Mouse (Mus musculus) liver, embryonic 15.5 days (tissue): Measurements from ENCODE around the gene Smg6. TPM values are rescaled to one million over a fixed set of nuclear protein-coding genes. Genes with fewer than 3 reads are reported as not detected.

Experiments
- ATAC-seq: fragments of 200-750 bp; cut with Nextera tagmentation; 2 replicates; pipeline ENCODE4 v1.8.0; 2017; ENCODE audit warnings: moderate number of reproducible peaks, mild to moderate bottlenecking, moderate library complexity; ENCODE audit not compliant: insufficient read depth
- H3K27ac ChIP-seq: fragments of 300-500 bp; sonication (generic); replicated peaks from 2 replicates; pipeline ENCODE4 v1.5.1; 2015; ENCODE audit warnings: mild to moderate bottlenecking, inconsistent platforms
- H3K27me3 ChIP-seq: fragments of 300-500 bp; sonication (generic); 2 replicates; pipeline ENCODE4 v1.6.1; 2015; ENCODE audit warnings: mild to moderate bottlenecking, inconsistent platforms
- H3K36me3 ChIP-seq: fragments of 300-500 bp; sonication (generic); replicated peaks from 2 replicates; pipeline ENCODE4 v1.6.1; 2015; ENCODE audit warnings: moderate library complexity, mild to moderate bottlenecking, inconsistent platforms
- H3K4me1 ChIP-seq: fragments of 300-500 bp; sonication (generic); replicated peaks from 2 replicates; pipeline ENCODE4 v1.6.1; 2015; ENCODE audit warnings: inconsistent platforms
- H3K4me2 ChIP-seq: fragments of 300-500 bp; sonication (generic); 2 replicates; pipeline ENCODE4 v1.6.1; 2015; ENCODE audit warnings: moderate library complexity, mild to moderate bottlenecking, inconsistent platforms
- H3K4me3 ChIP-seq: fragments of 300-500 bp; sonication (generic); replicated peaks from 2 replicates; pipeline ENCODE4 v1.5.1; 2015; ENCODE audit warnings: mild to moderate bottlenecking, inconsistent platforms
- H3K9ac ChIP-seq: fragments of 300-500 bp; sonication (generic); 2 replicates; pipeline ENCODE4 v1.6.1; 2015; ENCODE audit warnings: moderate library complexity, mild to moderate bottlenecking, inconsistent platforms
- H3K9me3 ChIP-seq: fragments of 300-500 bp; sonication (generic); replicated peaks from 2 replicates; pipeline ENCODE4 v1.6.1; 2016; ENCODE audit warnings: inconsistent platforms
- WGBS: fragments of 180-500 bp; shearing (Covaris S2); methylation state at CpG from one replicate; pipeline ENCODE4 v1.1.7; 2015; ENCODE audit warnings: mixed read lengths; ENCODE audit not compliant: insufficient replicate concordance; 5-methylcytosine and 5-hydroxymethylcytosine counted together
- polyA plus RNA-seq: library from polyadenylated mRNA; unstranded; fragments of >200 nt; fragmentation: Nextera tagmentation; extraction: Ambion mirVana; gene quantifications from 2 replicates; pipeline ENCODE4 v1.2.1, GENCODE M21; 2015

The Smg6 gene
- polyA plus RNA-seq, 1 experiment from 2014 or later: 4.5 TPM

DNA sequence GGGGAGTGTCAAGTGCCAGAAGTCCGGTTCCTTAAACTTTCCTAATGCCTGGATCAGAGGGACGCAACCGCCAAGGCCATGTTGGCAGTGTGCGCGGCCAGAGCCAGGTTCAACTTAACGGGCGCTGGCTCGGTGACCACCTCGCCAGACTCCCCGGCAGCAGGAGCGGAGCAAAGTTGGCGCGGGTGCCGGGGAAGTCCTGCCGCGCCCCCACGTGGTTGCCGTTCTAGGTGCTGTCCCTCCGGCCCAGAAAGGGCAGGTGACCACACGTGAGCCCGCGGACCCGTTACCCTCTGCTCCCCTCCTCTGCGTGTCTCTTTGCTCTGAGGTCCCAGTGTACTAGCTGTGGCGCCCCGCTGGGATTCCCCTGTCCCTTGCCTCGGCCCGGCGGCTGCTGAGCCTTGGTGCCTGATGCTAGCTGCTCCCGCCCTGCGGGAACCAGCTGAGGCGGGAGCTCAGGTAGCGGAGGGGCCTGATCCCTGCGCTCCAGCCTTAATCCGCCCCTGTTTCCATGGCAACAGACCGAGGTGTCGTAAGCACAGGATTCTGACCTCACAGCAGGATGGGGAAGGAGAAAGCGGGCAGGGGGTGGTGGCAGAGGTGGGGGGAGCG lies 269.3 kb downstream of the Smg6 start:
- H3K27ac ChIP-seq: no peak overlapping the region
- 2% methylated on average over 39 of the region's 39 CpGs for WGBS
- peaks cover 92% of the 10 kb centered on the region for H3K27me3 ChIP-seq
- no peaks in the 10 kb centered on the region for H3K36me3 ChIP-seq
- peaks cover 49% of the 10 kb centered on the region for H3K4me1 ChIP-seq
- H3K4me3 ChIP-seq: peak overlapping the region; percentile 57
- peak overlapping the region; percentile 78 for H3K4me2 ChIP-seq
- no peak overlapping the region for H3K9ac ChIP-seq
- H3K9me3 ChIP-seq: no peaks in the 10 kb centered on the region
- 0 out of 2 replicates have a peak, but pooled peaks have one; percentile 2 for ATAC-seq

DNA sequence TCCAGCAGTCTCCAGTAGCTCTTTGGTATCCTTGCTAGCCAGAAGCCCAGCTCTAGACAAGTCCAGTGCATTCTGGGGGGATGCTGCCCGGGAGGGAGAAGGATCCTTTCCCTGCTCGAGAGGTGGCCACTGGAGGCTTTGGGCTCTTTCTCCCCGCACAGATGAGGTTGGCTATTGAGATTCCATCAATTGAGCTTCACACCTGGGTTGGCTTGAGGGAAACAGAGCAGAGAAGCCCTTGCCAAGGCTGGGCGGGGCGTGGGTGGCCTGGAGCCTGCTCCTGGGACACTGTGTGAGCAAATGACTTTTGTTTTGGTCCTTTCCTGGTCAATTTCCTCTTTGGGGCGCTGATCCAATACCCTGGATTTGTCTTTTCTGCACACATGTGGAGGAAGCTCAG lies 270.5 kb downstream of the Smg6 start:
- Histone ChIP-seq H3K9me3 (no peaks in the 10 kb centered on the region), H3K9ac (no peak overlapping the region), H3K36me3 (no peaks in the 10 kb centered on the region), H3K27ac (no peak overlapping the region), H3K4me3 (no peak overlapping the region), H3K4me2 (no peak overlapping the region), H3K4me1 (peaks cover 42% of the 10 kb centered on the region), H3K27me3 (peaks cover 97% of the 10 kb centered on the region)
- WGBS: 48% methylated on average over 6 of the region's 6 CpGs
- no peak for ATAC-seq

DNA sequence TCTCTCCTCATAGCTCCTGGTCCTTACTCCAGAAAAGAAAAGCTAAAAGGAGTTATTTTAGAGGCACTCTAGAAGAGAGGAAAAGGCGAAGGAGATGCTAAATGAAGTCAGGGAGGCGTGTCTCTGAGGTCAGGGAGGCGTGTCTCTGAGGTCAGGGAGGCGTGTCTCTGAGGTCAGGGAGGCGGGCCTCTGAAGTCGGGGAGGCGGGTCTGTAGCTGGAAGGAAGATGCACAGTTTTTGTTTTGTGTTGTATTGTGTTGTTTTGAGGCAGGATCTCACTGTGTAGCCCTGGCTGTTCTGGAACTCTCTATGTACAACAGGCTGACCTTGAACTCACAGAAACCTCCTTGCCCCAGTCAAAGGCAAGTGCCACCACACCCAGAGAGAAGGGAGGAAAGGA lies 272.3 kb downstream of the Smg6 start:
- Histone ChIP-seq H3K4me2 (no peak overlapping the region), H3K4me1 (peaks cover 40% of the 10 kb centered on the region), H3K27me3 (peaks cover 87% of the 10 kb centered on the region), H3K9me3 (no peaks in the 10 kb centered on the region), H3K4me3 (no peak overlapping the region), H3K9ac (no peak overlapping the region), H3K36me3 (no peaks in the 10 kb centered on the region), H3K27ac (no peak overlapping the region)
- WGBS: 29% methylated on average over 7 of the region's 7 CpGs
- ATAC-seq: no peak

DNA sequence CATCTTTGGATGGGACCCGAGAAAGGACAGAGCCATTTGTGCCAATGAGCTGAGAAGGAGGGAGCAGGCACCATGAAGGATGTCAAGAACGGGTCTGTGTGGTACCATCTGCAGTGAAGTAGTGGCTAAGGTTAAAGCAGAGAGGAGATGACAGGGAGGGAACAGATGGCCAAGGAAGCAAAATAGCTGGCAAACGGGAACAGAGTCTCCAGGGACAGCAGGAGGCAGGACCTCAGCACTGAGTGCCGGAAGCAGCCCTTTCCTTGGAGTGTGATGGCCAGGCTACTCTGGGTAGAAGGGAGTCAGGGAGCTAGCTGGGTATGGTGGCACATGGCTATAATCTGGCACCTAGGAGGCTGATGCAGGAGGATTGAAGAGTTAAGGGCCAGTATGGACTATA lies 273.2 kb downstream of the Smg6 start:
- Histone ChIP-seq H3K27ac (no peak overlapping the region), H3K9ac (no peak overlapping the region), H3K4me1 (peaks cover 31% of the 10 kb centered on the region), H3K4me3 (no peak overlapping the region), H3K27me3 (peaks cover 79% of the 10 kb centered on the region), H3K4me2 (no peak overlapping the region), H3K9me3 (no peaks in the 10 kb centered on the region), H3K36me3 (no peaks in the 10 kb centered on the region)
- 56% methylated on average over 4 of the region's 4 CpGs for WGBS
- ATAC-seq: no peak

DNA sequence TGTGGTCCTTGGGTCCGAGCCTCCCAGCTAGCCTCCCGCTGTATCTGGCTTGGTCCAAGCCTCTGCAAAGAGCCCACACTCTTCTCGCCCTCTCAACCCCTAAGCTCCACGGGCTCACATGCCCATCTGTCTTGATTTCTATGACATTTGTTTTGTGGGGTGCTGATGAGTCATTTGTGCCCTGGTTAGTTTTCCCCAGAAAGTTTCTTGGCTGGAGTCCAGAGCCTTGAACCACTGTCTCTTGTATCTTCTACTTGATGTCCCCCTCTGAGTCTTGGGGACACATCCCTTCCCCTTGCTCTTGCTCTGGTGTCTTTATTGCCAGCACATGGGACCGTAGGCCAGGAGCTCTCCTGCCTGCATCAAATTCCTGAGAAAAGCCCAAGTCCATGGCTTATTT lies 274.3 kb downstream of the Smg6 start:
- H3K4me1 ChIP-seq: peaks cover 31% of the 10 kb centered on the region
- no peak overlapping the region for H3K9ac ChIP-seq
- H3K27ac ChIP-seq: no peak overlapping the region
- no peaks in the 10 kb centered on the region for H3K36me3 ChIP-seq
- H3K4me2 ChIP-seq: no peak overlapping the region
- no peaks in the 10 kb centered on the region for H3K9me3 ChIP-seq
- 61% methylated on average over 5 of the region's 5 CpGs for WGBS
- ATAC-seq: no peak
- H3K27me3 ChIP-seq: peaks cover 72% of the 10 kb centered on the region
- H3K4me3 ChIP-seq: no peak overlapping the region

DNA sequence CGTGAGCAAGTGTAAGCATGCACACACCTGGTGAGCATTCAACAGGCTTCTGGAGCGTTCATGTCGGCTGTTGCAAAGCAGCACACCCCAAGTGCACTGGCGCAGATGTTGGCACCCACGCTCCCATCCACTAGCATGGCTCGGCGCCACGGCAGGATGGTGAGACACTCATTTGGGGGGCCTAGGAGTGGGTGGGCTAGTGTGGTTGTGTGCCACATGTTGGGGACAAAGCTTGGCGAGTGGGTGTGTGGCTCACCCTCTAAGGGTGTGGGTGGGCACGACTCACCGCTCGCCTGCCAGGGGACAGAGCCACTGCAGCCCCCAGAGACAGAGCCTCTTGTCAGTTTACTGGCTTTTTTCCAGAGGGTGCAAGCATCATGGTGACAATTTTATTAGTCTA lies 275.3 kb downstream of the Smg6 start:
- Histone ChIP-seq H3K4me1 (peaks cover 28% of the 10 kb centered on the region), H3K9ac (no peak overlapping the region), H3K4me3 (no peak overlapping the region), H3K27ac (no peak overlapping the region), H3K36me3 (no peaks in the 10 kb centered on the region), H3K27me3 (peaks cover 62% of the 10 kb centered on the region), H3K9me3 (no peaks in the 10 kb centered on the region), H3K4me2 (no peak overlapping the region)
- WGBS: 79% methylated on average over 12 of the region's 12 CpGs
- no peak for ATAC-seq

DNA sequence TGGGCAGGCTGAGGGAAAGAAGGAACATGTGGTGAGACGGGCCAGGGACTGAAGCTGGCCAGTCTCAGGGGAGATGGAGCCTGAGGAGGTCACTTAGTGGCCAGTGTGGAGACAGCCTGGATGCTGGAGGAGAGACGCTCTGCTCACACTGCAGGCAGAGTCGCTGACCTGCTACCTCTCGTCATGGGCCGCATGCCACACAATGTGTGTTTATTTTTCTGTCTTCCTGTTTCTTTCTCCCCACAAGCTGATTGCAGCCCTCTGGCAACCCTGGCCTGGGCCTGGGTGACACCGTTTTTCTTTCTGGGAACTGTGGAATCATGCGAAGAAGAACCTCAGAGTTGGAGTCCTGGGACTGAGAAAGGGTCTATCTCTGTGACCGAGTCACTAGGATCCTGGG lies 276.1 kb downstream of the Smg6 start:
- Histone ChIP-seq H3K27me3 (peaks cover 54% of the 10 kb centered on the region), H3K4me2 (no peak overlapping the region), H3K9ac (no peak overlapping the region), H3K27ac (no peak overlapping the region), H3K36me3 (no peaks in the 10 kb centered on the region), H3K9me3 (no peaks in the 10 kb centered on the region), H3K4me3 (no peak overlapping the region), H3K4me1 (peaks cover 28% of the 10 kb centered on the region)
- ATAC-seq: no peak
- 52% methylated on average over 8 of the region's 8 CpGs for WGBS

DNA sequence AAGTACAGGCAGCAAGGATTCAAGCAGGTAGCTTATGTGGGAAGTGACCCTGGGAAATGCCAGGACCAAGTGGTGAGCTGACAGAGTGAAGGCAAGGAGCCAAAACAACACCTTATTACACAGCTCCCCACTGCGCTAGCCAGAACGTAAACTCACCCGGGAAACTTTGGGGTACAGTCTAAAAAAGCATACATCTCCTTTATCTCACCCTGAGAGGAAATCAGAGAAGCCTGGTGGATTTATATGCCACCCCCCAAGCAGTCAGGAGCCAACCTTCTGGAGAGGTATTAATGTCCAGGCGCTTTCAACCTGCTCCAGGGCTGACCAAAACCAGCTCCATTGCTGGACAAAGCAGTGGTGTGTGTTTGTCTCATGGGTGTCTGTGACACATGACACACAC lies 278.3 kb downstream of the Smg6 start:
- Histone ChIP-seq H3K9me3 (no peaks in the 10 kb centered on the region), H3K36me3 (no peaks in the 10 kb centered on the region), H3K4me1 (peaks cover 30% of the 10 kb centered on the region), H3K27me3 (peaks cover 33% of the 10 kb centered on the region), H3K4me3 (no peak overlapping the region), H3K9ac (no peak overlapping the region), H3K27ac (no peak overlapping the region), H3K4me2 (no peak overlapping the region)
- ATAC-seq: no peak
- WGBS: 77% methylated on average over 4 of the region's 4 CpGs

DNA sequence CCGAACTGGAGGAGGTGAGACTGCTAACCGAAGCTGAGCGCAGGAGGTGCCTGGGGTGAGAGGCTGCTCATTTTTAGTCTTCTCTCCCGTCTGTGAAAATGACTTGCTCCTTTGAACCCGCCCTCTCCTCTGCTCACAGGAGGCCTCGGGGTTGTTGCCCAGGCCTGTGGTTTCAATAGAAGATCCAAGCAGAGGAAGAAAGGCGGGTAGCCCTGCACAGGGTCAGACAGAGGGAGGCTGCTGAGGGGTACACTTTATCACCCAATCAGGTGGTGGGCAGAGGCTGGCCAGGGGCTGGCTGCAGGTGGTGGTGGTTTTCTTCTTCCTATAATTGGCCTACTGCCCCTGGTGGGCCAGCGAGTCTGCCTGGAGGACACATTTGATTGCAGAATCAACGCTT lies 278.8 kb downstream of the Smg6 start:
- Histone ChIP-seq H3K9me3 (no peaks in the 10 kb centered on the region), H3K27ac (no peak overlapping the region), H3K4me3 (no peak overlapping the region), H3K36me3 (no peaks in the 10 kb centered on the region), H3K4me1 (peaks cover 35% of the 10 kb centered on the region), H3K9ac (no peak overlapping the region), H3K27me3 (peaks cover 29% of the 10 kb centered on the region), H3K4me2 (no peak overlapping the region)
- 35% methylated on average over 9 of the region's 9 CpGs for WGBS
- no peak for ATAC-seq

DNA sequence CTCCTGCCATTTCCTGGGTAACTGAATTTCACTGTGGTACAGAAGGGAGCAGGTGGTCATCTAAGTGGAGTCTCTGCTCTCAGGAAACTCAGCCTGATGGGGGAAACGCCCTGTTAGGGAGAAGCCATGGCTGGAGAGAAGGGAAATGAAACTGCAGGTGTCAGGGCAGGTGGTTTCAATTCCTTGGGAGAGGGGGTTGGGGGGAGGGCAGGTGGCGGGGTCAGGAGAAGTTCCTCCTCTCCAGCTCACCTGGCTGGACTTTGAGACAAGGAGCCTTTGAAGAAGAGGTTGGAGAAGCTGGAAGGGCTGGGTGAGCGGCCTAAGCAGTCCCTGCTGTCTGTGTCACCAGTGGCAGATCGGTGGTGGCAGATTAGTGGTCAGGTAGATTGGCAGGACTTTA lies 280.7 kb downstream of the Smg6 start:
- Histone ChIP-seq H3K9ac (no peak overlapping the region), H3K27me3 (peaks cover 10% of the 10 kb centered on the region; the same call in 1 of the 2 replicates), H3K4me1 (peaks cover 50% of the 10 kb centered on the region), H3K9me3 (no peaks in the 10 kb centered on the region), H3K4me2 (no peak overlapping the region), H3K36me3 (no peaks in the 10 kb centered on the region), H3K27ac (no peak overlapping the region), H3K4me3 (no peak overlapping the region)
- no peak for ATAC-seq
- WGBS: 66% methylated on average over 4 of the region's 4 CpGs

DNA sequence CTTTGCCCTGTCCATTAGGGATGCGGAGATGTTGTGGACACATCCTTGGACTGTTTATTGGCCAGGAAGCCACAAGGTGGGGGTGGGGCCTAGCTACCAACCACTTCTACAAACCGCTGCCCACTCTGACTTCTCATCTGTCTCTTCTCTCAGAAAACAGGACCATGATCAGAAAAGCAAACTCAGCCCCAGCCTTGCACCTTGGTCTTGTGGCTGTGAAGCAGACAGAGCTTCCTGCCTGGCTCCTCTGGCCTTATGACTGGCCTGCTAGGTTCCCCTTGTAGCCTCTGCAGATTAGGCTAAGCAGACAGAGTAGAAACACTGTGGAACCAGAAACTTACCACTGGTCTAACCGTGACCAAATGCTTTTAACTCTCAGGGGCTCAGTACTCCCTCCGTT lies 283.7 kb downstream of the Smg6 start:
- no peak for ATAC-seq
- Histone ChIP-seq H3K36me3 (no peaks in the 10 kb centered on the region), H3K4me3 (no peak overlapping the region), H3K9ac (no peak overlapping the region), H3K27ac (peak overlapping the region; percentile 75), H3K4me2 (no peak overlapping the region), H3K27me3 (peaks cover 12% of the 10 kb centered on the region; the same call in 1 of the 2 replicates), H3K9me3 (no peaks in the 10 kb centered on the region), H3K4me1 (peaks cover 67% of the 10 kb centered on the region)
- WGBS: 40% methylated on average over 4 of the region's 4 CpGs

DNA sequence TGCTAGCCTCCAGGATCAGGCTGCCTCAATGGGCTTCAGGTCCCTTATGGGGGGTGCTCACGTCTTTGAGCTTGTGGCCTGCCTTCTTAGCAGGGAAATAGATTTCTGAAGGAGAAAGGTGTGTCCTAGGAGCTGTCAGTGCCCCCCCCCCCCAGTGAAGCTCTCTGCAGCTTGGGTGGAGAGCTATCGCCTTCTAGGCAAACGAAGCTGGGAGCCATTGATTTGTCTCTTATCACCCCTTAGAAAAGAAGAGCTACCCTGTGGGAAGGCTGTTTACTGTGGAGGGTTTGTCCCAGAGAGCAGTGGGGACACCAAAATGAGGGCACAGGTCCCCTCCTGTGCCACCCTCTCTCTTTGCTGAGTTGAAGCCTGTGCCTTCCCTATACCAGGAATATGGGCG lies 284.5 kb downstream of the Smg6 start:
- Histone ChIP-seq H3K27ac (peak overlapping the region; percentile 75), H3K27me3 (peaks cover 18% of the 10 kb centered on the region), H3K9me3 (no peaks in the 10 kb centered on the region), H3K36me3 (no peaks in the 10 kb centered on the region), H3K4me1 (peaks cover 66% of the 10 kb centered on the region), H3K4me2 (peak overlapping the region; percentile 53), H3K9ac (0 out of 2 replicates have a peak overlapping the region, but pooled peaks have one; percentile 26), H3K4me3 (no peak overlapping the region; the same call in 1 of the 2 replicates)
- ATAC-seq: peak; percentile 74
- WGBS: 37% methylated on average over 4 of the region's 4 CpGs
